Mouse (Mus musculus): ENCODE data around the gene Tmem132b. TPM values are rescaled to one million over a fixed set of nuclear protein-coding genes. Genes with fewer than 3 reads are reported as not detected.

The Tmem132b gene
- 0.09 and 0.10 TPM in 2 replicates for polyA plus RNA-seq (2012; rRNA removed; ENCODE audit: low replicate concordance)

DNA sequence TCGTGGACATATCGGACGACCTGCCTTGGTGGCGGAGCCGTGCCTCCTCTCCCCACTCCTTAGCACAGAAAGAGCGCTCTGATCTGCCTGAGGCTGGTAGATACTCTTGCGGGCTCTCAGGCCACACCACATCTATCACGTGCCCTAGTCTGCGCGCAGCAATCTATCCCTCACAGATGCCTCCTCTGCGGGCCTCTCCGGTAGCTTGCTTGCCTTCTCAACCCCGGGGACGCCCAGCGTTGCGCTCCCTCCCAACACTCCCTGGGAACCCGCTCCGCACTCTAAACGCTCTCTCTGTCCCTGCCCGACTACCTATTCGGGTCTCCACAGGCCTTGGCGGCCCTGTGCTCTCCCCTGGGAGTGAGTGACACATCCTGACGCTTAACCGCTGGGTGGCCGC is at the start of gene Tmem132b:
TSS of gene Tmem132b (plus strand) at position 141 of the 400 bp plus-strand sequence.

Other genes starting within 250 kb of the Tmem132b start
- gene Scarb1, start 190.7 kb upstream of the Tmem132b start, polyA plus RNA-seq (2012; rRNA removed; ENCODE audit: low replicate concordance) = 208 and 322 TPM in 2 replicates
- gene Gm10382, start 142.5 kb upstream of the Tmem132b start, polyA plus RNA-seq (2012; rRNA removed; ENCODE audit: low replicate concordance) = 0.13 and 0.16 TPM in 2 replicates
- gene Ubc, start 141.6 kb upstream of the Tmem132b start, polyA plus RNA-seq (2012; rRNA removed; ENCODE audit: low replicate concordance) = 1,193 and 1,924 TPM in 2 replicates
- 23.3 and 41.8 TPM in 2 replicates for gene Dhx37, start 97.7 kb upstream of the Tmem132b start, polyA plus RNA-seq (2012; rRNA removed; ENCODE audit: low replicate concordance)
- gene Bri3bp, start 90.2 kb upstream of the Tmem132b start, polyA plus RNA-seq (2012; rRNA removed; ENCODE audit: low replicate concordance) = 5.3 and 15.0 TPM in 2 replicates
- 248 and 272 TPM in 2 replicates for gene Aacs, start 56.0 kb upstream of the Tmem132b start, polyA plus RNA-seq (2012; rRNA removed; ENCODE audit: low replicate concordance)

Data from subcutaneous adipose tissue, adult 2 months (tissue).